In the genomic region with DNA sequence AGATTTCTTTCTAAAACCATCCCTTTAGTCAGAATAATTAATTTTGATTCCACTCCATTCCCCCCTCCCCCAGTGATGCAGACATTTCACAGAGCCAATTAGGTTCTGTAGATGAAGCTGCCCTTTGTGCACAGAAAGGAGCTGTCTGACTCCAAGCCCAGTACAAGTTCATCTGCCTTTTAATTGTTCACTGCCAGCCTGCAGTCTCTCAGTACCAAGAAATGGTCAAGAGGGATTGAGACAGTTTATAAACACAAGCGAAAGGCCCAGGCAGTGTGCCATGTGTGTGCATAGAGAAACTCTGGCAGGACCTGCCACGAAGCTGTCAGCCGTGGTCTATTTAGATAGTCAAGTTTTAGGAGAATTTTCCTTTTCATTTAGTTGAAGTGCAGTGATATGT, we compare ENCODE assay signal across 9 mouse cellular contexts.
A peak's percentile ranks its signal among the peaks of the same experiment; 100 is the strongest.
DNase-seq lines count a peak whose midpoint lies in the region; ATAC-seq and TF ChIP-seq lines count a peak whose summit lies in the region.
"Had no signal": no experiment of that assay in that cellular context is flagged by ENCODE, and none has a peak within 500 bp of the region (broad histone marks: within the 10 kb centered on the region; RNA-seq: fewer than 3 reads in every experiment).

No protein-coding gene starts in this region.

- peak; percentile 71 for ATAC-seq in hindbrain, embryonic 16.5 days
- ATAC-seq in stomach, postnatal 0 days (ENCODE audit: low FRiP score, low TSS enrichment) = 0 out of 2 replicates have a peak, but pooled peaks have one; percentile 34

- no peak overlapping the region for H3K4me3 ChIP-seq in hindbrain, embryonic 16.5 days (ENCODE audit: low read length)
- H3K4me3 ChIP-seq in stomach, postnatal 0 days (ENCODE audit: low read depth, low read length) = no peak overlapping the region
- H3K4me3 ChIP-seq: liver, embryonic 13.5 days had no signal

- TF ChIP-seq CTCF in stomach, postnatal 0 days (IDR thresholded peaks at IDR 0.05; ENCODE audit: low read depth) = no peak

- H3K9me3 ChIP-seq in hindbrain, embryonic 16.5 days (ENCODE audit: control insufficient read depth, low read length) = no peaks in the 10 kb centered on the region
- H3K9me3 ChIP-seq in stomach, postnatal 0 days (ENCODE audit: control insufficient read depth, low read length) = no peaks in the 10 kb centered on the region
- H3K9me3 ChIP-seq: liver, embryonic 13.5 days had no signal

- intact Hi-C loops in gastrocnemius, postnatal 36 days (cut with DNase I) = no loop called here
- intact Hi-C loops in left cerebral cortex, postnatal 10 days (cut with DNase I) = no loop called here

- H3K27me3 ChIP-seq in hindbrain, embryonic 16.5 days (replicated peaks; ENCODE audit: control insufficient read depth, insufficient read depth, low read length) = no peaks in the 10 kb centered on the region
- H3K27me3 ChIP-seq in stomach, postnatal 0 days (ENCODE audit: control insufficient read depth, insufficient read depth, low read length) = no peaks in the 10 kb centered on the region
- H3K27me3 ChIP-seq: liver, embryonic 13.5 days had no signal

- H3K4me1 ChIP-seq in hindbrain, embryonic 16.5 days (ENCODE audit: control insufficient read depth, insufficient read depth, low read depth, low read length) = peaks cover 25% of the 10 kb centered on the region
- peaks cover 5% of the 10 kb centered on the region; the same call in 1 of the 2 replicates for H3K4me1 ChIP-seq in stomach, postnatal 0 days (replicated peaks; ENCODE audit: control insufficient read depth, insufficient read depth)
- H3K4me1 ChIP-seq: liver, embryonic 13.5 days had no signal

- peak; percentile 21 for DNase-seq in gastrocnemius, adult 18-20 months (ENCODE audit: low spot score)
- no peak for DNase-seq in gastrocnemius, postnatal 36 days
- DNase-seq in right cerebral cortex, postnatal 10 days (ENCODE audit: low spot score in 2 of 2) = peak; percentile 48 to 52
- no peak for DNase-seq in right cerebral cortex, adult 2 months (ENCODE audit: low spot score in 2 of 2)
- DNase-seq in stomach, postnatal 0 days (ENCODE audit: low spot score) = peak; percentile 39
- no peak for DNase-seq in spleen, postnatal 36 days (ENCODE audit: low spot score in 2 of 2)
- DNase-seq in left cerebral cortex, postnatal 10 days (ENCODE audit: extremely low spot score in 1 of 2, low spot score in 2 of 2) = no peak
- DNase-seq: liver, embryonic 13.5 days had no signal

- WGBS in hindbrain, embryonic 16.5 days = 47% methylated on average over 3 of the region's 3 CpGs
- 21% methylated on average over 3 of the region's 3 CpGs for WGBS in stomach, postnatal 0 days

- no peak overlapping the region for H3K4me2 ChIP-seq in hindbrain, embryonic 16.5 days (ENCODE audit: low read length)
- no peak overlapping the region for H3K4me2 ChIP-seq in stomach, postnatal 0 days (replicated peaks; ENCODE audit: low read depth)
- H3K4me2 ChIP-seq: liver, embryonic 13.5 days had no signal

- no peak overlapping the region for H3K9ac ChIP-seq in hindbrain, embryonic 16.5 days (ENCODE audit: low read depth, low read length)
- no peak overlapping the region for H3K9ac ChIP-seq in stomach, postnatal 0 days (ENCODE audit: low read length)
- H3K9ac ChIP-seq: liver, embryonic 13.5 days had no signal

- no peak overlapping the region; the same call in 1 of the 2 replicates for H3K27ac ChIP-seq in hindbrain, embryonic 16.5 days (ENCODE audit: low read depth, low read length)
- peak overlapping the region; percentile 67; the same call in 1 of the 2 replicates for H3K27ac ChIP-seq in stomach, postnatal 0 days (replicated peaks)
- H3K27ac ChIP-seq: liver, embryonic 13.5 days had no signal

- no peak for TF ChIP-seq EP300 in stomach, postnatal 0 days (optimal IDR thresholded peaks at IDR 0.05)

- H3K36me3 ChIP-seq in hindbrain, embryonic 16.5 days (ENCODE audit: control insufficient read depth, insufficient read depth, low read length) = no peaks in the 10 kb centered on the region
- no peaks in the 10 kb centered on the region for H3K36me3 ChIP-seq in stomach, postnatal 0 days (ENCODE audit: control insufficient read depth, insufficient read depth, low read length)
- H3K36me3 ChIP-seq: liver, embryonic 13.5 days had no signal

Comparison
In these comparisons a context has a peak if more than half of its experiments do, and no peak if none do; other contexts are left out.
1. DNase-seq: peak in gastrocnemius, adult 18-20 months (single experiment), right cerebral cortex, postnatal 10 days (2 of 2) and stomach, postnatal 0 days (single experiment); none in gastrocnemius, postnatal 36 days (0 of 2), right cerebral cortex, adult 2 months (0 of 2), spleen, postnatal 36 days (0 of 2) and left cerebral cortex, postnatal 10 days (0 of 2).